7 mouse cellular contexts compared by ENCODE assay signal in genomic region chr4:135312706-135313105, GRCm38 (mm10). TPM values are rescaled to one million over a fixed set of nuclear protein-coding genes. Genes with fewer than 3 reads are reported as not detected.
DNase-seq lines count a peak whose midpoint lies in the region; ATAC-seq and TF ChIP-seq lines count a peak whose summit lies in the region.

No protein-coding gene starts in this region.

- H3K36me3 ChIP-seq in C2C12 (ENCODE audit: control insufficient read depth, insufficient read depth), result peaks cover 34% of the 10 kb centered on the region
- no peaks in the 10 kb centered on the region; the same call in 1 of the 2 replicates for H3K36me3 ChIP-seq in heart, embryonic 15.5 days
- peaks cover 37% of the 10 kb centered on the region for H3K36me3 ChIP-seq in limb, embryonic 12.5 days
- H3K36me3 ChIP-seq in forebrain, embryonic 16.5 days (ENCODE audit: control insufficient read depth, insufficient read depth), result peaks cover 7% of the 10 kb centered on the region

- WGBS in heart, embryonic 15.5 days, result 12% methylated on average over 4 of the region's 4 CpGs
- 54% methylated on average over 4 of the region's 4 CpGs for WGBS in limb, embryonic 12.5 days
- WGBS in forebrain, embryonic 16.5 days, result 40% methylated on average over 4 of the region's 4 CpGs

- H3K4me1 ChIP-seq in heart, embryonic 15.5 days (replicated peaks), result peaks cover 64% of the 10 kb centered on the region
- peaks cover 27% of the 10 kb centered on the region for H3K4me1 ChIP-seq in limb, embryonic 12.5 days (replicated peaks)
- no peaks in the 10 kb centered on the region for H3K4me1 ChIP-seq in forebrain, embryonic 16.5 days (replicated peaks; ENCODE audit: control insufficient read depth, insufficient read depth, low read length)

- peak; percentile 48 for DNase-seq in ES-CJ7 (ENCODE audit: low read depth, low spot score)
- peak; percentile 63 to 75 for DNase-seq in cerebellum, postnatal 10 days
- DNase-seq in retina, embryonic 14.5 days (ENCODE audit: low spot score), result peak; percentile 31

- no peak overlapping the region for H3ac ChIP-seq in C2C12 (ENCODE audit: control insufficient read depth, insufficient read length, low read depth)

- peak overlapping the region; percentile 20; the same call in 1 of the 2 replicates for H3K9ac ChIP-seq in heart, embryonic 15.5 days
- H3K9ac ChIP-seq in limb, embryonic 12.5 days (replicated peaks), result no peak overlapping the region; the same call in 1 of the 2 replicates
- H3K9ac ChIP-seq in forebrain, embryonic 16.5 days (replicated peaks; ENCODE audit: low read depth, low read length), result no peak overlapping the region

- H3K4me2 ChIP-seq in heart, embryonic 15.5 days, result peak overlapping the region; percentile 56
- H3K4me2 ChIP-seq in limb, embryonic 12.5 days, result no peak overlapping the region
- H3K4me2 ChIP-seq in forebrain, embryonic 16.5 days (ENCODE audit: low read length), result no peak overlapping the region

- H3K27ac ChIP-seq in heart, embryonic 15.5 days, result peak overlapping the region; percentile 95
- H3K27ac ChIP-seq in limb, embryonic 12.5 days, result 0 out of 2 replicates have a peak overlapping the region, but pooled peaks have one; percentile 59
- no peak overlapping the region for H3K27ac ChIP-seq in forebrain, embryonic 16.5 days (ENCODE audit: low read length)

- peak; percentile 81 for ATAC-seq in heart, embryonic 15.5 days (replicated peaks; ENCODE audit: insufficient number of reproducible peaks, insufficient read depth, low FRiP score, low read depth)
- no peak for ATAC-seq in limb, embryonic 12.5 days (ENCODE audit: insufficient number of reproducible peaks, insufficient read depth, low FRiP score, low TSS enrichment, low read depth)
- ATAC-seq in forebrain, embryonic 16.5 days, result no peak

- H3K4me3 ChIP-seq in C2C12 (ENCODE audit: insufficient read depth, poor library complexity, severe bottlenecking), result no peak overlapping the region
- 0 out of 2 replicates have a peak overlapping the region, but pooled peaks have one; percentile 1 for H3K4me3 ChIP-seq in heart, embryonic 15.5 days
- H3K4me3 ChIP-seq in limb, embryonic 12.5 days (replicated peaks), result no peak overlapping the region
- H3K4me3 ChIP-seq in forebrain, embryonic 16.5 days (replicated peaks; ENCODE audit: low read length), result no peak overlapping the region

- H3K27me3 ChIP-seq in C2C12 (ENCODE audit: control insufficient read depth, insufficient read depth, insufficient read length), result no peaks in the 10 kb centered on the region
- H3K27me3 ChIP-seq in heart, embryonic 15.5 days, result no peaks in the 10 kb centered on the region
- H3K27me3 ChIP-seq in limb, embryonic 12.5 days, result no peaks in the 10 kb centered on the region
- no peaks in the 10 kb centered on the region for H3K27me3 ChIP-seq in forebrain, embryonic 16.5 days (replicated peaks; ENCODE audit: control insufficient read depth, insufficient read depth, low read length)

- no peak for TF ChIP-seq CTCF in C2C12 (IDR thresholded peaks at IDR 0.05; ENCODE audit: control insufficient read depth, insufficient read depth, insufficient read length)

- peaks cover 2% of the 10 kb centered on the region for H3K79me3 ChIP-seq in C2C12 (ENCODE audit: low read depth)

- H3K79me2 ChIP-seq in C2C12 (ENCODE audit: control insufficient read depth, insufficient read depth), result peaks cover 7% of the 10 kb centered on the region

- no peaks in the 10 kb centered on the region for H3K9me3 ChIP-seq in heart, embryonic 15.5 days (replicated peaks)
- H3K9me3 ChIP-seq in limb, embryonic 12.5 days, result no peaks in the 10 kb centered on the region
- no peaks in the 10 kb centered on the region for H3K9me3 ChIP-seq in forebrain, embryonic 16.5 days (ENCODE audit: control insufficient read depth, low read length)

TF ChIP-seq in C2C12, 6 proteins besides CTCF, POLR2A, EP300 and RAD21:
- peak; percentile 28 for TF ChIP-seq MYOD1 (IDR thresholded peaks at IDR 0.05; ENCODE audit: control insufficient read depth, insufficient read length, low read depth)
- TF ChIP-seq CEBPB (IDR thresholded peaks at IDR 0.05; ENCODE audit: low read depth), result no peak

RNA-seq across cellular contexts. Expression of gene Clic4, which starts 40.1 kb away (rescaled TPM):
- polyA plus RNA-seq in C2C12 (2012; fragmentation: generic; extraction: Trizol), result 139 TPM
- 252 and 254 TPM in 2 replicates for polyA plus RNA-seq in heart, embryonic 15.5 days (2015; fragmentation: Nextera tagmentation; extraction: Ambion mirVana)
- 191 and 199 TPM in 2 replicates for polyA plus RNA-seq in limb, embryonic 12.5 days (2016; fragmentation: Nextera tagmentation; extraction: Ambion mirVana)
- polyA plus RNA-seq in forebrain, embryonic 16.5 days (2015; fragmentation: Nextera tagmentation; extraction: Ambion mirVana), result 97.8 and 125 TPM in 2 replicates

RNA-seq across cellular contexts. Expression of gene Srrm1, which starts 40.4 kb away (rescaled TPM):
- 62.6 TPM for polyA plus RNA-seq in C2C12 (2012; fragmentation: generic; extraction: Trizol)
- 134 and 152 TPM in 2 replicates for polyA plus RNA-seq in heart, embryonic 15.5 days (2015; fragmentation: Nextera tagmentation; extraction: Ambion mirVana)
- 260 and 298 TPM in 2 replicates for polyA plus RNA-seq in limb, embryonic 12.5 days (2016; fragmentation: Nextera tagmentation; extraction: Ambion mirVana)
- polyA plus RNA-seq in forebrain, embryonic 16.5 days (2015; fragmentation: Nextera tagmentation; extraction: Ambion mirVana), result 179 and 198 TPM in 2 replicates
